Mouse (Mus musculus) thymus, adult 2 months (tissue): ENCODE measurements around the gene Xpo4.

ENCODE experiments used
- CTCF ChIP-seq: fragments of 200-500 bp; IDR thresholded peaks from 2 replicates; pipeline ENCODE4 v1.5.1; 2012; ENCODE audit warnings: mild to moderate bottlenecking, control low read depth, low read length, moderate library complexity, borderline replicate concordance; ENCODE audit not compliant: control insufficient read depth, poor library complexity, insufficient read depth; ENCODE audit errors: extremely low read depth
- POLR2A ChIP-seq: fragments of 200-500 bp; IDR thresholded peaks from 2 replicates; pipeline ENCODE4 v1.6.1; 2012; ENCODE audit warnings: mild to moderate bottlenecking, low read length, control low read depth, moderate library complexity; ENCODE audit not compliant: control insufficient read depth, poor library complexity, insufficient read depth; ENCODE audit errors: extremely low read depth

DNA sequence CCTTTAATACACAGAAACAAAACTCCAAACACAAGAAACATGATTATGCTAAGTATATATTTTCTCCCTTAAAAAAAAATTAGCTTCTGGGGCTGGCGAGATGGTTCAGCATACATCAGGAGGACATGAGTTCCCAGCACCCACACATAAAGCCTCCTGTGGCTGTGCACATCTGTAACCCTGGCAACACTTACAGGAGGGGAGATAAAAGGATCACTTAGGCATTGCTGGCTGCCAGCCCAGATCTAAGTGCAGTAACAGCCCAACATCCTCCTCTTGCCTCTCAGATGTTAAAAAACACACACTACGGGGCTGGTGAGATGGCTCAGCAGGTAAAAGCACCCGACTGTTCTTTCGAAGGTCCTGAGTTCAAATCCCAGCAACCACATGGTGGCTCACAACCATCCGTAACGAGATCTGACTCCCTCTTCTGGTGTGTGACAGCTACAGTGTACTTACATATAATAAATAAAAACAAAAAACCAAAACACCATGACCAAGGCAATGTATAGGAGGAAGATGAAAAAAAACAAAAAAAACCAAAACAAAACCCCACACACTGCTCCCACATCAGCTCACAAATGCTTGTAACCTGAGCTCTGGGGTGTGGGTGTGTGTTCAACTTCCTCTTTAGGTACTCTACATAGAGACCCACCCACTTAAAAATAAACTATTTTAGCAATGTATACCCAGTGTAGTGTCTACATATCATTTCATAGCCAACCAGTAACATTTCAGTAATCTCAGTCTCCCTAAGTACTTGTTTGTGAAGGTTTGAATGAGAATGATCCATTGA lies 90.2 kb downstream of the Xpo4 start:
- no peak for TF ChIP-seq CTCF
- TF ChIP-seq POLR2A: no peak
